Mouse (Mus musculus) neural tube, embryonic 15.5 days (tissue): ENCODE data around the gene Uspl1. TPM values are rescaled to one million over a fixed set of nuclear protein-coding genes. Genes with fewer than 3 reads are reported as not detected.

ENCODE experiments used
- ATAC-seq: fragments of 200-750 bp; cut with Nextera tagmentation; 2 replicates; pipeline ENCODE4 v1.8.0; 2017; ENCODE audit warnings: mild to moderate bottlenecking, moderate TSS enrichment, moderate library complexity; ENCODE audit not compliant: low FRiP score
- H3K27ac ChIP-seq: fragments of 300-500 bp; sonication (generic); replicated peaks from 2 replicates; pipeline ENCODE4 v1.5.1; 2015; ENCODE audit warnings: mild to moderate bottlenecking, inconsistent platforms
- H3K27me3 ChIP-seq: fragments of 300-500 bp; sonication (generic); replicated peaks from 2 replicates; pipeline ENCODE4 v1.6.1; 2015; ENCODE audit warnings: inconsistent platforms
- H3K36me3 ChIP-seq: fragments of 300-500 bp; sonication (generic); 2 replicates; pipeline ENCODE4 v1.6.1; 2015; ENCODE audit warnings: inconsistent platforms
- H3K4me1 ChIP-seq: fragments of 300-500 bp; sonication (generic); 2 replicates; pipeline ENCODE4 v1.6.1; 2015; ENCODE audit warnings: inconsistent platforms
- H3K4me2 ChIP-seq: fragments of 300-500 bp; sonication (generic); 2 replicates; pipeline ENCODE4 v1.6.1; 2015; ENCODE audit warnings: inconsistent platforms, mild to moderate bottlenecking, moderate library complexity
- H3K4me3 ChIP-seq: fragments of 300-500 bp; sonication (generic); replicated peaks from 2 replicates; pipeline ENCODE4 v1.5.1; 2015; ENCODE audit warnings: mild to moderate bottlenecking, inconsistent platforms
- H3K9ac ChIP-seq: fragments of 300-500 bp; sonication (generic); replicated peaks from 2 replicates; pipeline ENCODE4 v1.6.1; 2015; ENCODE audit warnings: mild to moderate bottlenecking, inconsistent platforms
- H3K9me3 ChIP-seq: fragments of 300-500 bp; sonication (generic); replicated peaks from 2 replicates; pipeline ENCODE4 v1.6.1; 2016; ENCODE audit warnings: inconsistent platforms
- WGBS: fragments of 180-500 bp; shearing (Covaris S2); methylation state at CpG from one replicate; pipeline ENCODE4 v1.1.7; 2015; ENCODE audit warnings: mixed read lengths; 5-methylcytosine and 5-hydroxymethylcytosine counted together
- polyA plus RNA-seq: library from polyadenylated mRNA; unstranded; fragments of >200 nt; fragmentation: Nextera tagmentation; extraction: Ambion mirVana; gene quantifications from 2 replicates; pipeline ENCODE4 v1.2.1, GENCODE M21; 2015

The Uspl1 gene
- polyA plus RNA-seq, 1 experiment from 2014 or later, result 57.1 TPM

GRCm38 (mm10) chr5:149198782-149199181 lies 14.6 kb downstream of the Uspl1 start:
- Histone ChIP-seq H3K4me1 (peaks cover 30% of the 10 kb centered on the region), H3K9me3 (no peaks in the 10 kb centered on the region), H3K27ac (no peak overlapping the region), H3K36me3 (peaks cover 68% of the 10 kb centered on the region), H3K4me3 (no peak overlapping the region), H3K9ac (no peak overlapping the region), H3K4me2 (no peak overlapping the region), H3K27me3 (no peaks in the 10 kb centered on the region)
- no peak for ATAC-seq
- 84% methylated on average over 1 of the region's 1 CpGs for WGBS

DNA sequence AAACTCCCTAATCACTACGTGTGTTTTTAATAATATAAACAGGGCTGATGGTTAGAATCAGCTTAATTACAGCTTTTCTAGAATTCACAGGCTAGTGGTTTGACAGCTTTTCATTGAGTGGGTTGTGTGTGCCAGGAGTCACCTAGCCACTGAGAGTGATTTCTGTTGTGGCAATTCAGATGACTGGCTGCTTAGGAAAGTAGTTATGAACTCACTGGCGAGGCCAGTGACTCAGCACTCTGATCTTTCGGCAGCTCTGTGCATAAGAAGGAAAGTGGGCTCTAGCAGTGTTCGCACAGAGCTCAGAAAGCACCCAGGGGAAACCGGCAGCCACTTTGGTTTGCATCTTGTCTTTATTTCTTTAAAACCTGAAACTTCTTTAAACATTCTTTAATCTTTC lies 18.8 kb downstream of the Uspl1 start:
- no peaks in the 10 kb centered on the region for H3K9me3 ChIP-seq
- no peak overlapping the region for H3K4me2 ChIP-seq
- ATAC-seq, result no peak
- H3K4me1 ChIP-seq, result no peaks in the 10 kb centered on the region
- H3K9ac ChIP-seq, result no peak overlapping the region
- WGBS, result 86% methylated on average over 5 of the region's 5 CpGs
- H3K36me3 ChIP-seq, result peaks cover 67% of the 10 kb centered on the region
- no peak overlapping the region for H3K27ac ChIP-seq
- no peaks in the 10 kb centered on the region for H3K27me3 ChIP-seq
- no peak overlapping the region for H3K4me3 ChIP-seq

DNA sequence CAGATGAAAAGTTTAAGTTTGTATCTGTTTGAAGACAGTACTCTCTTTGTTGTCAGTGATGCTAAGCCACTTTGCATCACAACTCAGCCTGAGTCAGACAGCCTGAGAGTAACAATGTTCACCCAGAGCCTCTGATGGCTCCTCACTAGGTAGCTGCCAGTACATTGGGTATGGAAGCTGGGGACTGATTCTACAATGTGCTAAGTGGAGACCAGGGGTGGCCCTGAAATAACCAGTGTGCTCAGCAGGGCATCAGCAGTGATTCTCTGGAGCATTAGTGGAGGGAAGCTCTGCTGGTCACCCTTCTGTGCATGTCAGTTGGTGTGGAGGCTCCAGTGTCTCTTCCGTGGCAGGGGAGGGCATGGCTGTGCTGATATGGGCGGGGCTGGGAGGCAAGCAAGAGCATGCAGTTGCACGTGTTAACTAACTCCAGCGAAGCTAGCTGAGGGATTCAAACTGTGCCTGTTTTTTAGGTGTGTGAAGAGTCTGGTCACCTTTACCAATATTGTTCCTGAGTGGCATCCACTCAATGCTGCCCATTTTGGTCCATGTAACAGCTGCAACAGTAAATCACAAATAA lies 19.7 kb downstream of the Uspl1 start:
- WGBS, result 90% methylated on average over 4 of the region's 4 CpGs
- no peak for ATAC-seq

DNA sequence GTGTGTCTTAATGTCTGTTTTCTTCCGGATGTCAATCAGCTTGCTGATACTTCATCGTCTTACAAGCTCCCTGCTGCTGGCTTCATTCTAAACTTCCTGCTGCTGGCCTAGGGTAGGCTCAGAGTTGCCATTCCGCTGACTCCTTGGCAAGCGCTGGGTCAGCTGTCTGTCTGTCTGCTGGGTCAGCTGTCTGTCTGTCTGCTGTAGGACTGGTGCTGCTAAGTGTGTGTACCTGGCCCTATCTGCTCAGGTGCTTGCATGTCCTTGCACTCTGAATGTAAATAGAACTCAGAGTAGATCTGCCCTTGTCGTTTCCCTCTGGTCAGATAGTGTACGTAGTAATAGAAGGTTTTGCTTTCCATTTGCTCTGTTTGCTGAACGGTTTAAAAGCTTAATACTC lies 20.7 kb downstream of the Uspl1 start:
- Histone ChIP-seq H3K27ac (no peak overlapping the region), H3K4me2 (no peak overlapping the region), H3K9me3 (no peaks in the 10 kb centered on the region), H3K36me3 (peaks cover 62% of the 10 kb centered on the region), H3K9ac (no peak overlapping the region), H3K4me1 (peaks cover 4% of the 10 kb centered on the region; the same call in 1 of the 2 replicates), H3K4me3 (no peak overlapping the region), H3K27me3 (no peaks in the 10 kb centered on the region)
- 93% methylated on average over 7 of the region's 7 CpGs for WGBS
- ATAC-seq, result no peak

More for the DNA sequence above, 19.7 kb downstream of the Uspl1 start:
- H3K9me3 ChIP-seq, result no peaks in the 10 kb centered on the region
- H3K27me3 ChIP-seq, result no peaks in the 10 kb centered on the region
- H3K36me3 ChIP-seq, result peaks cover 65% of the 10 kb centered on the region
- no peak overlapping the region for H3K4me3 ChIP-seq
- H3K9ac ChIP-seq, result no peak overlapping the region
- no peaks in the 10 kb centered on the region for H3K4me1 ChIP-seq
- H3K4me2 ChIP-seq, result no peak overlapping the region
- H3K27ac ChIP-seq, result no peak overlapping the region

DNA sequence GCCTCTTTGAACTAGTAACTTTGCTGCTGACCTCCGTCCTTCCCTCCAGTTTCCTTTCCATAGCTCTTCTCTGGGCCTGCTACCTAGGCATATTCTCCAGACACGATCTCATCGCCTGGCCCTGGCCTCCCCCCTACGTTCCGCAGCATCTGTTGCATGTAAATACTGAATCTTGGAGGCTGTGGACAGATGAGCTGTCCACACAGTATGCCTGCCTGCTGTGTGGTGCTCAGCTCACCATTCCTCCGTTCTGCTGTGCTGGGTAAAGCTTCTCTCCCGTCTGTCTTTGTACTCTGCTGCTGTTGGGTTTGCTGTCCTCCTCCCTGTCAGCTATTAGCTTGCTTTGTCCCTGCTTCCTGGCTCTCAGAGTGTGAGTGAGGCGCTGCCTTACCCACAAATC lies 21.1 kb downstream of the Uspl1 start:
- H3K27me3 ChIP-seq, result no peaks in the 10 kb centered on the region
- H3K9me3 ChIP-seq, result no peaks in the 10 kb centered on the region
- ATAC-seq, result no peak
- no peak overlapping the region for H3K4me2 ChIP-seq
- no peak overlapping the region for H3K4me3 ChIP-seq
- no peak overlapping the region for H3K9ac ChIP-seq
- no peak overlapping the region for H3K27ac ChIP-seq
- peaks cover 4% of the 10 kb centered on the region; the same call in 1 of the 2 replicates for H3K4me1 ChIP-seq
- WGBS, result 75% methylated on average over 8 of the region's 8 CpGs
- peaks cover 64% of the 10 kb centered on the region for H3K36me3 ChIP-seq

DNA sequence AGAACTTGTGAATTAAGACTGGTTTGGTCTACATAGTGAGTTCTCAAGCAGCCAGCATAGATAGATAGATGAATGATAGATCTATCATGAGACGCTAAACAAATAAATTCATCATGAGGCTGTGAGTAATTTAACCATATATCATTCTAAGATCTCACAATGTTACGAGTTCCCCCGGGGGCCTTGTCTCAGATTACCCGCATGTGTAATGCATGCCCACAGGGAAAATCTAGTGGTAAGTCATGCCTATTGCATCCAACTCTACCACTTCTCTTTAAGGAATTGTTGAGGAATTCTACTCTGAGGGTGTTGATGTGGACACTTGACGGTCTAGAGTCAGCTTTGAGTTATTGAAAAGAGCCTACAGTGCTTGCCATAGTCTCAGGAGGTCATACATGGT lies 22.1 kb downstream of the Uspl1 start:
- Histone ChIP-seq H3K4me3 (no peak overlapping the region), H3K9ac (no peak overlapping the region), H3K27me3 (no peaks in the 10 kb centered on the region), H3K4me1 (peaks cover 4% of the 10 kb centered on the region; the same call in 1 of the 2 replicates), H3K36me3 (peaks cover 61% of the 10 kb centered on the region), H3K4me2 (no peak overlapping the region), H3K27ac (no peak overlapping the region), H3K9me3 (no peaks in the 10 kb centered on the region)
- WGBS, result 69% methylated on average over 5 of the region's 5 CpGs
- ATAC-seq, result no peak

GRCm38 (mm10) chr5:149207661-149208060 lies 23.5 kb downstream of the Uspl1 start:
- H3K27ac ChIP-seq, result no peak overlapping the region
- no peak overlapping the region for H3K9ac ChIP-seq
- no peaks in the 10 kb centered on the region for H3K9me3 ChIP-seq
- H3K4me3 ChIP-seq, result no peak overlapping the region
- ATAC-seq, result no peak
- no peaks in the 10 kb centered on the region for H3K27me3 ChIP-seq
- H3K4me2 ChIP-seq, result no peak overlapping the region
- H3K36me3 ChIP-seq, result peaks cover 58% of the 10 kb centered on the region
- peaks cover 4% of the 10 kb centered on the region; the same call in 1 of the 2 replicates for H3K4me1 ChIP-seq
- WGBS, result 88% methylated on average over 6 of the region's 6 CpGs

DNA sequence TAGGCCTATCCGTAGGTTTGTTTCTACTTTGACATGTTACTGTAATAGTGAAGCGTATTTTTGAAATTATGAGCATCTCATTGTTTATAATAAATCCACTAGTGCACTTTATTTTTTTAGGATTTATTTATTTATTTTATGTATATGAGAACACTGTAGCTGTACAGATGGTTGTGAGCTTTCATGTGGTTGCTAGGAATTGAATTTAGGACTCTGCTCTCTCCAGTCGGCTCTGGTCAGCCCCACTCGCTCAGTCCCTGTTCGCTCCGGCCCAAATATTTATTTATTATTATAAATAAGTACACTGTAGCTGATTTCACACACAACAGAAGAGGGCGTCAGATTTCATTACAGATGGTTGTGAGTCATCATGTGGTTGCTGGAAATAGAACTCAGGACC lies 24.6 kb downstream of the Uspl1 start:
- Histone ChIP-seq H3K9me3 (no peaks in the 10 kb centered on the region), H3K9ac (no peak overlapping the region), H3K27me3 (no peaks in the 10 kb centered on the region), H3K4me3 (no peak overlapping the region), H3K4me1 (peaks cover 4% of the 10 kb centered on the region; the same call in 1 of the 2 replicates), H3K36me3 (peaks cover 57% of the 10 kb centered on the region), H3K27ac (no peak overlapping the region), H3K4me2 (no peak overlapping the region)
- WGBS, result 79% methylated on average over 7 of the region's 7 CpGs
- ATAC-seq, result no peak

DNA sequence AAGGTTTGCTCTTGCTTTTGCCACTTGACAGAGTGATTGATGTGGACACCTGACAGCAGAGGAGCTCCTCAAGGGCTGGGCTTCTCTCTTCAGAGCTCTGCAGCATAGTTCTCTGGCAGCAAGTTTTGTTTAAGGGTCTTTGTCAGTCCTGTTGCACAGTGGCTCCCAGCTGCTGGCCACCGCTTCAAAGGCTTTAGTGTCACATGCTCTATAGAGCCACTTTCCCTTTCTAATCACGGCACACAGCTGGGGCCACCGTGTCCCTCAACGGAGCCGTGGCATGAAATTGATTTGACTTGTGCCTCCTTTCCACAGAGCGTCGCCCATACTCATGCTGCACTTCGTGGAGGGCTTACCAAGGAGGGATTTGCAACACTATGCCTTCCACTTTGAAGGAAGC lies 25.2 kb downstream of the Uspl1 start:
- H3K9me3 ChIP-seq, result no peaks in the 10 kb centered on the region
- H3K36me3 ChIP-seq, result peaks cover 57% of the 10 kb centered on the region
- H3K27ac ChIP-seq, result no peak overlapping the region

GRCm38 (mm10) chr5:149211041-149211440 lies 26.9 kb downstream of the Uspl1 start:
- no peak overlapping the region for H3K27ac ChIP-seq
- no peaks in the 10 kb centered on the region for H3K9me3 ChIP-seq
- ATAC-seq, result no peak
- no peak overlapping the region for H3K9ac ChIP-seq
- no peak overlapping the region for H3K4me2 ChIP-seq
- WGBS, result 81% methylated on average over 4 of the region's 4 CpGs
- no peaks in the 10 kb centered on the region for H3K27me3 ChIP-seq
- no peak overlapping the region for H3K4me3 ChIP-seq
- peaks cover 62% of the 10 kb centered on the region for H3K36me3 ChIP-seq
- H3K4me1 ChIP-seq, result peaks cover 4% of the 10 kb centered on the region; the same call in 1 of the 2 replicates

More for the DNA sequence above, 25.2 kb downstream of the Uspl1 start:
- H3K4me1 ChIP-seq, result peaks cover 4% of the 10 kb centered on the region; the same call in 1 of the 2 replicates
- WGBS, result 23% methylated on average over 8 of the region's 8 CpGs
- H3K4me3 ChIP-seq, result no peak overlapping the region
- no peaks in the 10 kb centered on the region for H3K27me3 ChIP-seq
- ATAC-seq, result no peak
- H3K4me2 ChIP-seq, result no peak overlapping the region
- no peak overlapping the region for H3K9ac ChIP-seq

- 82% methylated on average over 4 of the region's 4 CpGs for WGBS
- H3K4me3 ChIP-seq, result no peak overlapping the region
- no peaks in the 10 kb centered on the region for H3K9me3 ChIP-seq
- ATAC-seq, result no peak
- no peak overlapping the region for H3K27ac ChIP-seq
- H3K9ac ChIP-seq, result no peak overlapping the region
- peaks cover 70% of the 10 kb centered on the region for H3K36me3 ChIP-seq
- H3K27me3 ChIP-seq, result no peaks in the 10 kb centered on the region
- H3K4me1 ChIP-seq, result peaks cover 4% of the 10 kb centered on the region; the same call in 1 of the 2 replicates
- H3K4me2 ChIP-seq, result no peak overlapping the region
Observed at GRCm38 (mm10) chr5:149212806-149213205, 28.7 kb downstream of the Uspl1 start.

DNA sequence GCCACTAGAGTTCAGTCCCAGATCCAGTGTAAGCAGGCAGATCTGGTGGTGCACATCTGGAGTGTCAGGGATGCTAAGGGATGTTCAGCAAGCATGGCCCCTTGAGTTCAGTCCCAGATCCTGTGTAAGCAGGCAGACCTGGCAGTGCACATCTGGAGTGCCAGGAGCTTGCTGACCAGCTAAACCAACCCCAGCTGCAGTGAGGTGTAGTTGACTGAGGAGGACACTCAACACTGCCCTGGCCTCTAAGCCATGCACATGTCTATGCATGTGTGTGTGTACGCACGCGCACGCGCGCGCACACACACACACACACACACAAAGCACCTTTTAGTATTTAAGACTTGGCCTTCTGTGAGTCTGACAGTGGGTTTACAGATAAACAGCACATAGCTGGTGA lies 31.4 kb downstream of the Uspl1 start:
- no peak overlapping the region for H3K4me2 ChIP-seq
- no peak overlapping the region for H3K4me3 ChIP-seq
- ATAC-seq, result no peak
- no peaks in the 10 kb centered on the region for H3K27me3 ChIP-seq
- H3K27ac ChIP-seq, result no peak overlapping the region
- no peak overlapping the region for H3K9ac ChIP-seq
- 99% methylated on average over 7 of the region's 7 CpGs for WGBS
- H3K36me3 ChIP-seq, result peaks cover 57% of the 10 kb centered on the region
- H3K4me1 ChIP-seq, result no peaks in the 10 kb centered on the region
- no peaks in the 10 kb centered on the region for H3K9me3 ChIP-seq
